Mouse (Mus musculus): ENCODE data around the gene Gm1043. TPM values are rescaled to one million over a fixed set of nuclear protein-coding genes. Genes with fewer than 3 reads are reported as not detected.

Gm1043 gene
- polyA plus RNA-seq, 1 experiment from 2014 or later, result 0.07 TPM

GRCm38 (mm10) chr5:37109280-37109849 is 24.2 kb downstream of the Gm1043 start:
- 32% methylated on average over 6 of the region's 6 CpGs for WGBS
- Histone ChIP-seq H3K9ac (ENCODE audit: low read length) (no peak overlapping the region), H3K4me2 (ENCODE audit: low read depth, low read length, severe bottlenecking) (no peak overlapping the region), H3K9me3 (ENCODE audit: control insufficient read depth, low read length) (no peaks in the 10 kb centered on the region), H3K27ac (ENCODE audit: low read depth, low read length) (no peak overlapping the region), H3K27me3 (ENCODE audit: control insufficient read depth, insufficient read depth, low read length) (no peaks in the 10 kb centered on the region), H3K4me3 (ENCODE audit: low read depth, low read length) (no peak overlapping the region), H3K36me3 (ENCODE audit: control insufficient read depth, insufficient read depth, low read length) (no peaks in the 10 kb centered on the region), H3K4me1 (replicated peaks; ENCODE audit: control insufficient read depth, insufficient read depth, low read length) (no peaks in the 10 kb centered on the region)
- DNase-seq (ENCODE audit: low spot score) (peak; percentile 86), ATAC-seq (replicated peaks; ENCODE audit: low FRiP score) (no peak)

GRCm38 (mm10) chr5:37112389-37112788 is 27.2 kb downstream of the Gm1043 start:
- H3K36me3 ChIP-seq (ENCODE audit: control insufficient read depth, insufficient read depth, low read length), result no peaks in the 10 kb centered on the region
- ATAC-seq (replicated peaks; ENCODE audit: low FRiP score), result no peak
- no peak for DNase-seq (ENCODE audit: low spot score)
- no peak overlapping the region for H3K4me3 ChIP-seq (ENCODE audit: low read depth, low read length)
- no peaks in the 10 kb centered on the region for H3K27me3 ChIP-seq (ENCODE audit: control insufficient read depth, insufficient read depth, low read length)
- 85% methylated on average over 7 of the region's 7 CpGs for WGBS
- H3K9me3 ChIP-seq (ENCODE audit: control insufficient read depth, low read length), result no peaks in the 10 kb centered on the region
- no peak overlapping the region for H3K9ac ChIP-seq (ENCODE audit: low read length)
- no peak overlapping the region for H3K27ac ChIP-seq (ENCODE audit: low read depth, low read length)
- no peak overlapping the region for H3K4me2 ChIP-seq (ENCODE audit: low read depth, low read length, severe bottlenecking)
- no peaks in the 10 kb centered on the region for H3K4me1 ChIP-seq (replicated peaks; ENCODE audit: control insufficient read depth, insufficient read depth, low read length)

DNA sequence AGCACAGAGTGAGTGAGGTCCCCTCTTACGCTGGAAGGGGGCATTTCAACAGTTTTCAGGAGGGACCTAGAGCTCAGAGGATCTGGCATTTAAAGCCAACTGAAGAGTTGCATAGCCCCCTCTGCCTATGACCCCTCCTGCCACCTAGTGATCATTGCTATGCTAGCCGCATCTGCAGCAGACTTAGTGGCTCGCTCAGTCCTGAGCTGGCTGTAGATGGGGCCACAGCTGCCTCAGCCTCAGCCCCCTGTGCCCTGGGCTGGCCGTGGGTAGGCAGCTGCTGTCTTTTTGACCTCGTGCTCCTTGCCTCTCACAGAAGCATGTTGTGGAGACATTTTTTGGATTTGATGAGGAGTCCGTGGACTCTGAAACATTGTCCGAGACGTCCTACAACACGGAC is 32.0 kb downstream of the Gm1043 start:
- Histone ChIP-seq H3K36me3 (ENCODE audit: control insufficient read depth, insufficient read depth, low read length) (no peaks in the 10 kb centered on the region), H3K27me3 (ENCODE audit: control insufficient read depth, insufficient read depth, low read length) (no peaks in the 10 kb centered on the region), H3K4me2 (ENCODE audit: low read depth, low read length, severe bottlenecking) (no peak overlapping the region), H3K4me1 (replicated peaks; ENCODE audit: control insufficient read depth, insufficient read depth, low read length) (no peaks in the 10 kb centered on the region), H3K4me3 (ENCODE audit: low read depth, low read length) (no peak overlapping the region), H3K27ac (ENCODE audit: low read depth, low read length) (no peak overlapping the region), H3K9me3 (ENCODE audit: control insufficient read depth, low read length) (no peaks in the 10 kb centered on the region), H3K9ac (ENCODE audit: low read length) (no peak overlapping the region)
- ATAC-seq (replicated peaks; ENCODE audit: low FRiP score) (no peak), DNase-seq (ENCODE audit: low spot score) (no peak)
- WGBS, result 63% methylated on average over 9 of the region's 9 CpGs

DNA sequence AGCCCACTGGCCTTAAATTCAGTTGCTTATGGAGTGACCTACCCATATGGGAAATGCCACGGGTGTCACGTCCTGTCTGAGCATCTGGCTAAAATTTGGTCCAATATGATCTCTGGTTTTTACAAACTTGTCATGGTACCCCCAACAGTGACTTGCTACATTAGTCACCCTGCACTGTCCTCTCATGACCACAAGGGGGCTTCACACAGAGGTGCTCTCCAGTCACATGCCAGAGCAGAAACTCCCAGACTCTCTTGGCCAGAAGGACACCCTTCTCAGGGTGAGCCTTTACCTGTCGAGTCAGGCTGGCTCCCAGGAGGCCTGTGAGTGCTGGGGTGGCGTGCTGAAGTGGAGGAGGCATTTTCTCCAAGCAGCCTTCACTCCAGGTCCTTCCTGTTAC is 33.1 kb downstream of the Gm1043 start:
- Histone ChIP-seq H3K4me1 (replicated peaks; ENCODE audit: control insufficient read depth, insufficient read depth, low read length) (no peaks in the 10 kb centered on the region), H3K4me2 (ENCODE audit: low read depth, low read length, severe bottlenecking) (no peak overlapping the region), H3K27me3 (ENCODE audit: control insufficient read depth, insufficient read depth, low read length) (no peaks in the 10 kb centered on the region), H3K4me3 (ENCODE audit: low read depth, low read length) (no peak overlapping the region), H3K36me3 (ENCODE audit: control insufficient read depth, insufficient read depth, low read length) (no peaks in the 10 kb centered on the region), H3K9me3 (ENCODE audit: control insufficient read depth, low read length) (no peaks in the 10 kb centered on the region), H3K27ac (ENCODE audit: low read depth, low read length) (no peak overlapping the region), H3K9ac (ENCODE audit: low read length) (no peak overlapping the region)
- WGBS, result 51% methylated on average over 4 of the region's 4 CpGs
- DNase-seq (ENCODE audit: low spot score) (peak; percentile 64), ATAC-seq (replicated peaks; ENCODE audit: low FRiP score) (no peak)

DNA sequence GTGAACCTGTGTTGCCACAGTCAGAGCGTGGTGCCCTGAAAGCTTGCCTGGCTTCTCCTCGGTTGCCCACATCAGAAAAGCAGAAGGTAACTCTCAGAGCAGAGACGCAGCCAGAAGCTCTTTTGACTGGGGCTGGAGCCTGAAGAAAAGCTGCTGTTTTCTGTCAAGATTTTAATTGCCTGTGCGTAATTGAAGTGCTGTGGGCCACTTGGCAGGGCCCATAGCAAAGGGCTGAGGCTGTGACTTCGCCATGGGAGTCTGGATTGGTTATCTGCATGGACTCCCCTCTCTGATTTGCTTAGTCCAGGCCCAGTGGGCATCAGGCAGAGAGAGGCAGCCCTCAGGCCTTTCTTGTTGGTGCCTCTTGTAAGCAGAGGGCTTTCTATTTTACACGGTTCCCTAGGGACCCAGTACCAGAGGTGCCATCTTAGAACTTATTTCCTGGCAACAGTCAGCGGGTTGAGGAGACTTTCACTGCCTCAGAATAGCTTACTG is 36.1 kb downstream of the Gm1043 start:
- Histone ChIP-seq H3K4me2 (ENCODE audit: low read depth, low read length, severe bottlenecking) (no peak overlapping the region), H3K9ac (ENCODE audit: low read length) (no peak overlapping the region), H3K4me3 (ENCODE audit: low read depth, low read length) (no peak overlapping the region), H3K27ac (ENCODE audit: low read depth, low read length) (no peak overlapping the region), H3K36me3 (ENCODE audit: control insufficient read depth, insufficient read depth, low read length) (no peaks in the 10 kb centered on the region), H3K27me3 (ENCODE audit: control insufficient read depth, insufficient read depth, low read length) (no peaks in the 10 kb centered on the region), H3K9me3 (ENCODE audit: control insufficient read depth, low read length) (no peaks in the 10 kb centered on the region), H3K4me1 (replicated peaks; ENCODE audit: control insufficient read depth, insufficient read depth, low read length) (no peaks in the 10 kb centered on the region)
- 77% methylated on average over 7 of the region's 7 CpGs for WGBS
- no peak for DNase-seq (ENCODE audit: low spot score)
- no peak for ATAC-seq (replicated peaks; ENCODE audit: low FRiP score)

DNA sequence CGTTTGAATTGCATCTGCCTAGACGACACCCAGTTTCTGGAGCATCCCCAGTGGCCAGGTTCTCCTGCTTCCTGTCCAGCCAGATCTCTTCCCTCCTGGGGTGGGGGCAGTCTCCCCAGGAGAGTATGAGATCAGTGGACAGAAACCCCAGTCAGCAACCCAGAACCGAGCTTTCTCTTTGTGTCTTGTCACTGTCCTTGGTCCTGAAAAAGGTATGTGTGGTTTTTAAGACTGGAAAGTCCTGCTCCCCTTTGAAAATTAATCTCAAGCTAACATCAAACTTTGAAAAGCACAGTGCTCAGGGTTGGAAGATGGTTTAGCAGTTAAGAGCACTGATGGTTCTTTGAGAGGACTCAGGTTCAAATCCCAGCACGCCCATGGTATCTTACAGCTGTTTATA is 46.7 kb downstream of the Gm1043 start:
- no peak for DNase-seq (ENCODE audit: low spot score)

GRCm38 (mm10) chr5:37141745-37142144 is 56.6 kb downstream of the Gm1043 start:
- Histone ChIP-seq H3K4me3 (ENCODE audit: low read depth, low read length) (no peak overlapping the region), H3K36me3 (ENCODE audit: control insufficient read depth, insufficient read depth, low read length) (no peaks in the 10 kb centered on the region), H3K9me3 (ENCODE audit: control insufficient read depth, low read length) (no peaks in the 10 kb centered on the region), H3K9ac (ENCODE audit: low read length) (no peak overlapping the region), H3K4me2 (ENCODE audit: low read depth, low read length, severe bottlenecking) (no peak overlapping the region), H3K27ac (ENCODE audit: low read depth, low read length) (no peak overlapping the region), H3K27me3 (ENCODE audit: control insufficient read depth, insufficient read depth, low read length) (no peaks in the 10 kb centered on the region), H3K4me1 (replicated peaks; ENCODE audit: control insufficient read depth, insufficient read depth, low read length) (no peaks in the 10 kb centered on the region)
- no peak for DNase-seq (ENCODE audit: low spot score)
- no peak for ATAC-seq (replicated peaks; ENCODE audit: low FRiP score)
- 81% methylated on average over 8 of the region's 8 CpGs for WGBS

More for the DNA sequence above, 46.7 kb downstream of the Gm1043 start:
- H3K4me2 ChIP-seq (ENCODE audit: low read depth, low read length, severe bottlenecking), result no peak overlapping the region
- no peak overlapping the region for H3K27ac ChIP-seq (ENCODE audit: low read depth, low read length)
- no peak for ATAC-seq (replicated peaks; ENCODE audit: low FRiP score)
- H3K36me3 ChIP-seq (ENCODE audit: control insufficient read depth, insufficient read depth, low read length), result no peaks in the 10 kb centered on the region
- no peak overlapping the region for H3K4me3 ChIP-seq (ENCODE audit: low read depth, low read length)
- no peaks in the 10 kb centered on the region for H3K4me1 ChIP-seq (replicated peaks; ENCODE audit: control insufficient read depth, insufficient read depth, low read length)
- H3K27me3 ChIP-seq (ENCODE audit: control insufficient read depth, insufficient read depth, low read length), result no peaks in the 10 kb centered on the region
- no peaks in the 10 kb centered on the region for H3K9me3 ChIP-seq (ENCODE audit: control insufficient read depth, low read length)
- H3K9ac ChIP-seq (ENCODE audit: low read length), result no peak overlapping the region
- WGBS, result 44% methylated on average over 4 of the region's 4 CpGs

GRCm38 (mm10) chr5:37147536-37147935 is 62.4 kb downstream of the Gm1043 start:
- Histone ChIP-seq H3K4me1 (replicated peaks; ENCODE audit: control insufficient read depth, insufficient read depth, low read length) (no peaks in the 10 kb centered on the region), H3K27ac (ENCODE audit: low read depth, low read length) (no peak overlapping the region), H3K4me2 (ENCODE audit: low read depth, low read length, severe bottlenecking) (no peak overlapping the region), H3K4me3 (ENCODE audit: low read depth, low read length) (no peak overlapping the region), H3K9me3 (ENCODE audit: control insufficient read depth, low read length) (no peaks in the 10 kb centered on the region), H3K27me3 (ENCODE audit: control insufficient read depth, insufficient read depth, low read length) (no peaks in the 10 kb centered on the region), H3K9ac (ENCODE audit: low read length) (no peak overlapping the region), H3K36me3 (ENCODE audit: control insufficient read depth, insufficient read depth, low read length) (no peaks in the 10 kb centered on the region)
- peak; percentile 68 for DNase-seq (ENCODE audit: low spot score)
- no peak for ATAC-seq (replicated peaks; ENCODE audit: low FRiP score)
- WGBS, result 20% methylated on average over 4 of the region's 4 CpGs

- H3K4me3 ChIP-seq (ENCODE audit: low read depth, low read length), result no peak overlapping the region
- ATAC-seq (replicated peaks; ENCODE audit: low FRiP score) (no peak), DNase-seq (ENCODE audit: low spot score) (no peak)
- H3K4me1 ChIP-seq (replicated peaks; ENCODE audit: control insufficient read depth, insufficient read depth, low read length), result no peaks in the 10 kb centered on the region
- no peaks in the 10 kb centered on the region for H3K9me3 ChIP-seq (ENCODE audit: control insufficient read depth, low read length)
- no peak overlapping the region for H3K27ac ChIP-seq (ENCODE audit: low read depth, low read length)
- no peaks in the 10 kb centered on the region for H3K36me3 ChIP-seq (ENCODE audit: control insufficient read depth, insufficient read depth, low read length)
- no peak overlapping the region for H3K4me2 ChIP-seq (ENCODE audit: low read depth, low read length, severe bottlenecking)
- 79% methylated on average over 5 of the region's 5 CpGs for WGBS
- H3K9ac ChIP-seq (ENCODE audit: low read length), result no peak overlapping the region
- no peaks in the 10 kb centered on the region for H3K27me3 ChIP-seq (ENCODE audit: control insufficient read depth, insufficient read depth, low read length)
Measured at GRCm38 (mm10) chr5:37150650-37151049, 65.5 kb downstream of the Gm1043 start.
